Mouse (Mus musculus) limb, embryonic 15.5 days (tissue): ENCODE data around the gene Il16. TPM values are rescaled to one million over a fixed set of nuclear protein-coding genes. Genes with fewer than 3 reads are reported as not detected.
A peak's percentile ranks its signal among the peaks of the same experiment; 100 is the strongest.

Experiments
- ATAC-seq: fragments of 200-750 bp; cut with Nextera tagmentation; 2 replicates; pipeline ENCODE4 v1.8.0; 2017; ENCODE audit warnings: low read depth, moderate TSS enrichment; ENCODE audit not compliant: insufficient number of reproducible peaks, low FRiP score, low TSS enrichment
- H3K27ac ChIP-seq: fragments of 300-500 bp; sonication (generic); 2 replicates; pipeline ENCODE4 v1.5.1; 2015; ENCODE audit warnings: moderate library complexity, mild to moderate bottlenecking, inconsistent platforms
- H3K27me3 ChIP-seq: fragments of 300-500 bp; sonication (generic); 2 replicates; pipeline ENCODE4 v1.6.1; 2015; ENCODE audit warnings: inconsistent platforms
- H3K36me3 ChIP-seq: fragments of 300-500 bp; sonication (generic); 2 replicates; pipeline ENCODE4 v1.6.1; 2015; ENCODE audit warnings: inconsistent platforms
- H3K4me1 ChIP-seq: fragments of 300-500 bp; sonication (generic); 2 replicates; pipeline ENCODE4 v1.6.1; 2015; ENCODE audit warnings: inconsistent platforms
- H3K4me2 ChIP-seq: fragments of 300-500 bp; sonication (generic); 2 replicates; pipeline ENCODE4 v1.6.1; 2015; ENCODE audit warnings: mild to moderate bottlenecking, inconsistent platforms
- H3K4me3 ChIP-seq: fragments of 300-500 bp; sonication (generic); 2 replicates; pipeline ENCODE4 v1.5.1; 2015; ENCODE audit warnings: mild to moderate bottlenecking, inconsistent platforms
- H3K9ac ChIP-seq: fragments of 300-500 bp; sonication (generic); 2 replicates; pipeline ENCODE4 v1.6.1; 2015; ENCODE audit warnings: inconsistent platforms
- H3K9me3 ChIP-seq: fragments of 300-500 bp; sonication (generic); 2 replicates; pipeline ENCODE4 v1.6.1; 2016; ENCODE audit warnings: inconsistent platforms
- WGBS: fragments of 180-500 bp; shearing (Covaris S2); methylation state at CpG from one replicate; pipeline ENCODE4 v1.1.7; 2015; 5-methylcytosine and 5-hydroxymethylcytosine counted together
- polyA plus RNA-seq: library from polyadenylated mRNA; unstranded; fragments of >200 nt; fragmentation: Nextera tagmentation; extraction: Ambion mirVana; gene quantifications from 2 replicates; pipeline ENCODE4 v1.2.1, GENCODE M21; 2015

The Il16 gene
- polyA plus RNA-seq, 1 experiment from 2014 or later = 8.4 TPM

DNA sequence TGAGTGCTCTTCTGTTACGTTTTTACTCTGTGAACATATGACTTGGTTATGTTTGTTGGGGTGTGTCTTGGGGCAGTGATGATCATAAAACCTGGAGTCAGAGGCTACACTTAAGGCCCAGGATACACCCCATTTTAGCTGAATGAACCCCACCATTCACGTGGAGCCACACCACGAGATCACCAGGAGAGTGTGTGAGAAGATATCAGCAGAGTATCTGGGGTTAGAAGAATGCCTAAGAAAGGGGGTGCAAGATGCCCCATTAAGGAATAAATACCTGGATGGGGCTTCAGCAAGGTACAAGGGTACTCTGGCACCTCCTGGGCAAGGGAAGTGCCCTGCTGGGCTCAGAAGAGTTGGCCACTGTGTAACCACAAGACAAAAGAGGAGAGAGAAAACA is 11.3 kb downstream of the Il16 start:
- Histone ChIP-seq H3K9me3 (no peaks in the 10 kb centered on the region), H3K27me3 (no peaks in the 10 kb centered on the region), H3K4me3 (no peak overlapping the region), H3K4me2 (no peak overlapping the region), H3K9ac (no peak overlapping the region), H3K4me1 (peaks cover 15% of the 10 kb centered on the region; the same call in 1 of the 2 replicates), H3K36me3 (no peaks in the 10 kb centered on the region), H3K27ac (no peak overlapping the region)
- 82% methylated on average over 3 of the region's 3 CpGs for WGBS
- ATAC-seq = no peak

GRCm38 (mm10) chr7:83732781-83733180 is 12.7 kb downstream of the Il16 start:
- no peak for ATAC-seq
- no peak overlapping the region for H3K4me2 ChIP-seq
- 91% methylated on average over 3 of the region's 3 CpGs for WGBS
- H3K9me3 ChIP-seq = no peaks in the 10 kb centered on the region
- H3K4me3 ChIP-seq = no peak overlapping the region
- H3K36me3 ChIP-seq = no peaks in the 10 kb centered on the region
- peaks cover 2% of the 10 kb centered on the region; the same call in 1 of the 2 replicates for H3K4me1 ChIP-seq
- H3K27me3 ChIP-seq = no peaks in the 10 kb centered on the region
- no peak overlapping the region for H3K9ac ChIP-seq
- no peak overlapping the region for H3K27ac ChIP-seq

DNA sequence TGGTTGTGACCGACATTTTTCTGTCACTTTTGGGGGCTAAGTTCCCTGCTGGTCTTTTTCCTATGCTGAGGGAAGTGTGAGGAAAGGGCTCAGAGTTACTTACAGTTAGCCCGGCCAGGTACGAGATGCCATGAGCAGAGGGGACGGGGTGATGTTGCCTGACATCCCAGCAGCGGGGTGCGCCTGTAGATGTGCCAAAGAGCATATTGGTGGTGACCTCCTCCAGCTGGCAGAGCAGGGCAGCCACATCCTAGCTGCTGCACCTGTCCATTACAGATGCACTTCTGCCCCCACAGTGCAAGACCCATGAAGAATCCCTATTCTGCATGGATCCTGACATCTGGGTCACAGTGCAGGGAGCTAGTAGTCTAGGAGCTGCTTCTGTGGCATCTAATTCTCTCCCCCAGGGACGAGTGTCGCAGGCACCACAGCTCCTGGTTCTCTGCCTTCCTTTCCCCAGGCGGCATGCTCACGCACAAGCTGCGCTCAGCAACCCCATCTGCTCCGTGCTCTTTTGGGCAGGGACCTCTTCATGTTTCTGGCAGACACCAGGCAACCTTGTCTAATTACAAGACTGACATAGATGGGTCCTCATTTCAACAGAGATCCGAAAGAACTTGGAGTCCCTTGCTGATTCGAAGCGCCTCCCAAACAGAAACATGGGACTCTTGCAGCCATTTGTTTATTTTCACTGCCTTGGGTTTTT is 13.4 kb downstream of the Il16 start:
- Histone ChIP-seq H3K4me1 (no peaks in the 10 kb centered on the region; the same call in 1 of the 2 replicates), H3K9me3 (no peaks in the 10 kb centered on the region), H3K27ac (no peak overlapping the region), H3K9ac (no peak overlapping the region), H3K4me2 (no peak overlapping the region), H3K36me3 (no peaks in the 10 kb centered on the region), H3K4me3 (no peak overlapping the region), H3K27me3 (no peaks in the 10 kb centered on the region)
- ATAC-seq = no peak
- WGBS = 83% methylated on average over 15 of the region's 15 CpGs

DNA sequence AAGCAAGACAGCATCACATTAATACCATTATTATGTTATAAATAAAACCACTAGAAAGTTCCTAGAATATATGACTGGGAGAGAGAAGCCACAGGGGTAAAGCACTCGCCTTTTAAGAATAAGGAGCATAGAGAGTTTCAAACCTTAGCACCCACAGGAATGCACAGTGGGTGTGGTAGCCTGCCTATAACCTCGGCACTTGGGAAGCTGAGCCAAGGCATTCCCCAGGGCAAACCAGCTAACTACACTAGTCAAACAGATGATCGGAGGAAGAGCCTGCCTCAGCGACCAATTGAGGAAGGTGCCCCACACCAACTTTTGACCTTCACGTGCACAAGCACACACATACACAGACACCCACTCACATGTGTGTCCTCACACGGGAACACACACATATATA is 14.2 kb downstream of the Il16 start:
- no peak for ATAC-seq
- Histone ChIP-seq H3K4me2 (no peak overlapping the region), H3K4me1 (no peaks in the 10 kb centered on the region; the same call in 1 of the 2 replicates), H3K27ac (no peak overlapping the region), H3K4me3 (no peak overlapping the region), H3K9ac (no peak overlapping the region), H3K36me3 (no peaks in the 10 kb centered on the region), H3K27me3 (no peaks in the 10 kb centered on the region), H3K9me3 (no peaks in the 10 kb centered on the region)
- WGBS = 68% methylated on average over 6 of the region's 6 CpGs

DNA sequence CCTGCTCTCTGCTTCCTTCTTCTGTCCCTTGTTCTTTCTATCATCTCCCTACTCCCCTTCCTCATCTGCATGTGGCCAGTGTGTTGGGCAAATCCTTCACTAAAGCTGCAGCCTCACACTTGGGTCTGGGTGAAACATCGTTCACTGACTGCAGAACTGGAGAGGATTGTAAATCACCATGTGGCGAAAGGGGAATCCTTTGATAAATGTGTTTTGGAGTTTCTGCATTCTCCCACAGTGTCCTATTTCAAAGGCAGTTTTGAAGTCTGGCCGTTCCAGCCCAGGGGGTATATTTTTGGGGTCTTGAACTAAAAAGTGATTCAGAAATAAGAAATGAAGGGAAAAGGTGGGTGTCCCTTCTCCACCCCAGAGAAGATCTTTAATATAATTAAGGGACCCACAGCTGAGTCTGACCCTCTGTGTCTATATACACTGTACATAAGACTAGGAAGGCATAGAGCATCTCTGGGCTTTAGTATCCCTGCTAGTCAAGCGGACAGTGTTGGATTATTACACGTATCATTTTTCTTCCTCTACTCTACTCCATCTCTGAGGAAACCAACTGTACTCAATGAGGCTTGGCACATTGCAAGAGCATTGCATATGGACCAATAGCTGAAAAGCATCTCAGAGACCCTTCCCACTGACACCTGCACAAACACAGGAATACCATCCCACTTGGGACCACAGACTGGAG is 18.4 kb downstream of the Il16 start:
- H3K9me3 ChIP-seq = no peaks in the 10 kb centered on the region
- 41% methylated on average over 5 of the region's 5 CpGs for WGBS
- no peaks in the 10 kb centered on the region for H3K27me3 ChIP-seq
- no peak overlapping the region for H3K9ac ChIP-seq
- H3K27ac ChIP-seq = no peak overlapping the region
- ATAC-seq = no peak
- no peak overlapping the region for H3K4me2 ChIP-seq
- no peak overlapping the region for H3K4me3 ChIP-seq
- H3K36me3 ChIP-seq = no peaks in the 10 kb centered on the region
- peaks cover 8% of the 10 kb centered on the region for H3K4me1 ChIP-seq

DNA sequence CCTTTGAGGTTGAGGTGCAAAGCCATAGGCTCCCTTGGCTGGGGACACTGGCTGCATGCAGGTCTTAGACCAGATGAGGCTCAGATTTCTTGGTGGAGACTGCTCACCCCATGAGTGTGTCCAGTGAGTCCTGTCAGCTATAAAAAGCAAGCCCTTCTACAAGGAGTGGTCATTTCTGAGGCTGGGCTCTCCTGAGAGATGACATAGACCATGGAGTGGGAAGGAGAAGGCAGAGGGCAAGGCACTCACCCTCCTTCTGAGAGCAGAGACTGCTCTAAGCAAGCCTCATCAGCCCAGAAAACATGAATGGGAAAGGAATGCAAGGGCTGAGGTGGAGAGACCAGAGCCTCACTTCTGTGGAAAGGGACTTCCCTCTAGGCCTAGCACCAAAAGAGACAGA is 19.7 kb downstream of the Il16 start:
- Histone ChIP-seq H3K27ac (no peak overlapping the region), H3K9me3 (no peaks in the 10 kb centered on the region), H3K4me3 (no peak overlapping the region), H3K4me2 (no peak overlapping the region), H3K4me1 (peaks cover 8% of the 10 kb centered on the region), H3K27me3 (no peaks in the 10 kb centered on the region), H3K9ac (no peak overlapping the region), H3K36me3 (no peaks in the 10 kb centered on the region)
- no peak for ATAC-seq

DNA sequence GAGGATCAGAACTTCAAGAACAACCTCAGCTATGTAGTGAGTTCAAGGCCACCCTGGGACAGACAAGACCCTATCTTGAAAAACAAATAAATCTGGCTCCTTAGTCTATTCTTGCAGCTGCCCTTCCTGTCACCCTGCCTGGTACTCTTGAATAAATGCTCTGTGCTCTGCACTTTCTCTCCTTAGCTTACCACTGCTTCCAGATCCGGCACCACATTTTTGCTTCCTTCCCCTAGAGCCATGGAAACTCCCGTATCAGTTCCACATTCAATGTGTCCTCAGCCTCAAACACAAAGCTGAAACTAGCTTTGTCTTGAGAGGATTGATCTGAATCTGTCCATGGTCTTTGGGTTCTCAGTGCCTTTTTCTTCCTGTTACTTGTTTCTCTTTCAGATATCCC is 21.0 kb downstream of the Il16 start:
- H3K4me3 ChIP-seq = no peak overlapping the region
- no peaks in the 10 kb centered on the region for H3K36me3 ChIP-seq
- 49% methylated on average over 2 of the region's 2 CpGs for WGBS
- peaks cover 8% of the 10 kb centered on the region for H3K4me1 ChIP-seq
- no peak overlapping the region for H3K9ac ChIP-seq
- H3K27me3 ChIP-seq = no peaks in the 10 kb centered on the region
- no peak for ATAC-seq
- H3K9me3 ChIP-seq = no peaks in the 10 kb centered on the region
- H3K4me2 ChIP-seq = no peak overlapping the region
- H3K27ac ChIP-seq = no peak overlapping the region

- Histone ChIP-seq H3K4me2 (no peak overlapping the region), H3K27me3 (no peaks in the 10 kb centered on the region), H3K36me3 (no peaks in the 10 kb centered on the region), H3K9ac (no peak overlapping the region), H3K27ac (no peak overlapping the region), H3K4me3 (no peak overlapping the region), H3K4me1 (peaks cover 8% of the 10 kb centered on the region), H3K9me3 (no peaks in the 10 kb centered on the region)
- no peak for ATAC-seq
These were observed 21.6 kb downstream of the Il16 start for GRCm38 (mm10) chr7:83723954-83724353.

GRCm38 (mm10) chr7:83723221-83723620 is 22.3 kb downstream of the Il16 start:
- 83% methylated on average over 8 of the region's 8 CpGs for WGBS
- H3K27ac ChIP-seq = no peak overlapping the region
- peaks cover 8% of the 10 kb centered on the region for H3K4me1 ChIP-seq
- H3K36me3 ChIP-seq = no peaks in the 10 kb centered on the region
- no peak overlapping the region for H3K4me2 ChIP-seq
- no peak overlapping the region for H3K4me3 ChIP-seq
- no peaks in the 10 kb centered on the region for H3K9me3 ChIP-seq
- H3K27me3 ChIP-seq = no peaks in the 10 kb centered on the region
- no peak for ATAC-seq
- no peak overlapping the region for H3K9ac ChIP-seq

DNA sequence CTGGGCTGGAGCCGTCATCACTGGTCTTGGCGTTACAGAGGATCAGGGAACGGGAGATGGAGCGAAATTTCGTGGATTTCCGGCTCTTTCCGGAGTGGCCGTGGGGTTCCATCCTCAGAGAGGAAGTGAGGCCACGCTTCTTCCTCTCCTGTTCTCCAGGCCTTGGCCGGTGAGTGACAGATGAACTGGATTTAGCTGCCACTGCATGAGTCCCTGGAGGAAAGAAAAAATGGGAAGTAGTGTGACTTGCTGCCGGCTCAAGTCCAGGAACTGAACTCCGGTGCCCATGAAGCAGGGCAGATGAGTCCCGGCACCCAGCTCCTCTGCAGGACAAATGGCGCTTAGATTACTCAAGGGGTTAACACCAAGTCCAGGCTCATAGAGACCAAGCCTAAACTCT is 23.0 kb downstream of the Il16 start:
- Histone ChIP-seq H3K27ac (no peak overlapping the region), H3K4me1 (peaks cover 10% of the 10 kb centered on the region), H3K36me3 (no peaks in the 10 kb centered on the region), H3K9ac (no peak overlapping the region), H3K4me3 (no peak overlapping the region), H3K4me2 (no peak overlapping the region), H3K9me3 (no peaks in the 10 kb centered on the region), H3K27me3 (no peaks in the 10 kb centered on the region)
- 85% methylated on average over 14 of the region's 14 CpGs for WGBS
- ATAC-seq = no peak

- WGBS = 73% methylated on average over 8 of the region's 8 CpGs
- Histone ChIP-seq H3K4me3 (no peak overlapping the region), H3K27ac (no peak overlapping the region), H3K4me1 (peaks cover 6% of the 10 kb centered on the region; the same call in 1 of the 2 replicates), H3K4me2 (no peak overlapping the region), H3K9me3 (no peaks in the 10 kb centered on the region), H3K9ac (no peak overlapping the region), H3K36me3 (0 out of 2 replicates have a peak, but pooled peaks cover 3% of the 10 kb centered on the region), H3K27me3 (no peaks in the 10 kb centered on the region)
- ATAC-seq = no peak
These were observed 25.3 kb downstream of the Il16 start for GRCm38 (mm10) chr7:83720231-83720630.

- Histone ChIP-seq H3K27me3 (no peaks in the 10 kb centered on the region), H3K36me3 (0 out of 2 replicates have a peak, but pooled peaks cover 4% of the 10 kb centered on the region), H3K4me1 (peaks cover 6% of the 10 kb centered on the region; the same call in 1 of the 2 replicates), H3K27ac (peak overlapping the region; percentile 38; the same call in 1 of the 2 replicates), H3K9ac (no peak overlapping the region), H3K4me3 (no peak overlapping the region), H3K4me2 (no peak overlapping the region), H3K9me3 (0 out of 2 replicates have a peak, but pooled peaks cover 3% of the 10 kb centered on the region)
- peak; percentile 44; the same call in 1 of the 2 replicates for ATAC-seq
- WGBS = 53% methylated on average over 5 of the region's 5 CpGs
These were observed 28.4 kb downstream of the Il16 start for GRCm38 (mm10) chr7:83717021-83717725.
